Mouse (Mus musculus) erythroid progenitor cell, adult 5-6 weeks (primary cell): ENCODE data around the gene Nprl2. TPM values are rescaled to one million over a fixed set of nuclear protein-coding genes. Genes with fewer than 3 reads are reported as not detected.
"Not testable (repeated sequence)": the region's sequence is repeated elsewhere in the genome, so short reads cannot be mapped to it uniquely, and the experiment has no call there.

Experiments used
- ATAC-seq: replicated peaks from 2 replicates; pipeline ENCODE4 v1.8.0; 2016; ENCODE audit warnings: moderate number of reproducible peaks, mild to moderate bottlenecking, moderate TSS enrichment, inconsistent platforms; ENCODE audit not compliant: poor library complexity, low FRiP score, severe bottlenecking
- total RNA-seq, 2 experiments: library from RNA; stranded (forward) in 1 of 2; stranded (reverse) in 1 of 2; fragments of 150-400 nt in 1 of 2; fragments of 186-747, 209-891 nt in 1 of 2; gene quantifications; 2 replicates each; pipeline versions ENCODE4 v1.2.3 to v1.2.4; 2015 to 2017; ENCODE audit warnings: low replicate concordance in 2 of 2

The Nprl2 gene
- total RNA-seq, 2 experiments from 2014 or later, result 1.1 to 31.4 TPM

DNA sequence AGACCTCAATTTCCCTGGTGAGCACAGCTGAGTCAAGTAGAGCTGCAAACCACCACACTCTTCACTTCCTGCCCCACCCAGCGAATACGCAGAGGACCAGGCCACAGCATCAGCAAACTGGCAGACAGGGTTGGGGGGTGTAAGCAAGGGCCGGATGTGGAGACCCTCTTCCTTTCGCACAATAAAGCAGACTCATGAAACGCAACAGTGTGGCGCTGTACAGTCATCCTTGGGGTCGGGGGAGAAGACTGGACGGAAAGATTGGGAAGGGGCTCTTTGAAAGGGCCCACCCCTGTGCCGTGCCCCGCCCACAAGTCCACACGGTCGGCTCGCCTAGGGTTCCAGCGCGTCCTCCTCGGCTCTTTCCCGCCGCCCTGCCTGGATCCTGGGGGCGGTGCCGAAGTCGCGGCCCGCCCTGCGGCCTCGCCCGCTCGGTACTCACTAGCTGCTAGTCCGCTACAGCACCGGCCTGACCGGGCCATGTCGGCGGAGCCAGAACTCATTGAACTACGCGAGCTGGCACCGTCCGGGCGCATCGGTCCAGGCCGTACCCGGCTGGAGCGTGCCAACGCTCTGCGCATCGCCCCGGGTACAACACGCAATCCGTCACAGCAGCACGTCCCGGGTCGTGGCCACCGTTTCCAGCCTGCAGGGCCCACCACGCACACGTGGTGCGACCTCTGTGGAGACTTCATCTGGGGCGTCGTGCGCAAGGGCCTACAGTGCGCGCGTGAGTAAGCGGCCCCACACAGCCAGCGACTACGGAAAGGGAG is 9.3 kb downstream of the Nprl2 start, which contains the start of gene Rassf1:
Gene Rassf1, plus strand, starts transcription at position 439 of the 773 bp plus-strand sequence.
- peak; percentile 53 for ATAC-seq

DNA sequence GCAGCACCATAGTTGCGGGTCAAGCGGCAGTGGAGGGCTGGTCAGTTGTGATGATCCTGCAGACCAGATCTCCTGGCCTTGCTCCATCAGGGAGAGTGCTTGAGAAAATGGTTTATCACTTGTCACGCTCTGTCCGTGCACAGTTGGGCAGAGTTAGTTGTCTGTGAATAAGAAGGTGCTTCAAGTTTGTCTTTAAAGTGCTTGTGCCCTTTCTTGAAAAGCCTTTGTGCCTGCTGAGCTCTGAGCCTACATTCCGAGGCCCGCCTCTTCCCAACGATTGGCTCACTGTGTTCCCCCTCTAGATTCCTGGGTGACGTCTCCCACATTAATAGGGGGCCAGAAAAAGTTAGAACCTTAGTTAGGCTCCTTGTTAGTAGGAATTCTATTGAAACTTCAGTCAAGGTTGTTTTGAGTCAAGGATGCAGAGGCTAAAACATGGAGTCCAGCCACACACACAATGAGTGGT is 9.9 kb downstream of the Nprl2 start:
- ATAC-seq, result no peak

- ATAC-seq, result no peak
Measured at GRCm38 (mm10) chr9:107552690-107553393, 10.8 kb downstream of the Nprl2 start.

DNA sequence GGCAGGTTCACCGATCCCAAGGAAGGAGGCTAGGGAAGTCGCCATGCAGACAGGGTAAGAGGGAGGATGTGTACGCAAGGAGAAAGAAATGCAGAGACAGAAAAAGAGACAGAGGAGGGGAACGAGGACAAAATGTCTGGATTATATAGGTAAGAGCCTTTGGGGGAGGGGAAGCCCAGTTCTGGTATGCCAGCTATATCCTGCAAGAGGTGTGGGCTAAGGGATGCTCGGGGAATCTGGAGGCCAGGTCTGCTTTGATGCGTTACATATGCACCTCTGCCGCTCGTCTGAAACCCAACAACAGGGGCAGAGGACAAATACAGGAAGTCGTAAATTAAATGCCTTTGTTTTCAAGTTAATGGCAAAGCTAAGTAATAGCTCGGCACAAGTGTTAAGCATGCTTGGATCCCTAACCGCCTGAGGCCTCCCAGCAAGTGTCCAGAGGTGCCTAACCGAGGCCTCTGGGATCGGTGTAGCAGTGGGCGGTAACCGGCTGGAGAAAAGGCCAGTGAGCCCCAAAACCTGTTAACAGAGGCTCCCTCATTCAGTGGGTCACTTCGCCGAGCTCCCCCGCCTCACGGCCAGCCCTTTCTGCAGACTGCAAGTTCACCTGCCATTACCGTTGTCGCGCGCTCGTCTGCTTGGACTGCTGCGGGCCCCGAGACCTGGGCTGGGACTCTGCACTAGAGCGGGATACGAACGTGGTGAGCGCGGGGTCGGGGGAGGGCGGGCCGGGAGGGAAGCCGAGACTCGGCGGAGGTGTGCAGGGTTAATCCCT is 11.7 kb downstream of the Nprl2 start:
- no peak for ATAC-seq

- ATAC-seq, result peak; percentile 89
Measured at GRCm38 (mm10) chr9:107554319-107554825, 12.3 kb downstream of the Nprl2 start.

DNA sequence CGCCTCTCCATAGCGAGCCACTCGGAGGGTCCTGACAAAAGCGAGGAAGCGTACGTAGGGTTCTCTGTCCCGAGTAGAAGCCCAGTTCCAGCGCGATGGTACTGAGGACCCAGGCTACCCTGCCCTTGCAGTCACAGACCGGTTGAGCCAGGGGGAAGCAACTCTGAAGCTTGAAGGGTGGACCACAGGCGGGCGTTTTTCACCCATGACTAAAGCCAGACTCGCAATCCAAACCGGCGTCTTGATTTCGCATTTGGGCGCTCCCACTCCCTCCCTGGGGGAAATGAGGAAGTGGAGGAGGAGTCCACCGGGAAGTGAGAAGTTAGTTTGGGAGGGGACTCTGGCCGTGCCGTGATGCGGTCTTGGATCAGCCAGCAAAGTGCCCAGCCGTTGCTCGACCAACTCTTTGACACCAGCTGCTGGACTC is 13.0 kb downstream of the Nprl2 start:
- 0 out of 2 replicates have a peak, but pooled peaks have one; percentile 1 for ATAC-seq

DNA sequence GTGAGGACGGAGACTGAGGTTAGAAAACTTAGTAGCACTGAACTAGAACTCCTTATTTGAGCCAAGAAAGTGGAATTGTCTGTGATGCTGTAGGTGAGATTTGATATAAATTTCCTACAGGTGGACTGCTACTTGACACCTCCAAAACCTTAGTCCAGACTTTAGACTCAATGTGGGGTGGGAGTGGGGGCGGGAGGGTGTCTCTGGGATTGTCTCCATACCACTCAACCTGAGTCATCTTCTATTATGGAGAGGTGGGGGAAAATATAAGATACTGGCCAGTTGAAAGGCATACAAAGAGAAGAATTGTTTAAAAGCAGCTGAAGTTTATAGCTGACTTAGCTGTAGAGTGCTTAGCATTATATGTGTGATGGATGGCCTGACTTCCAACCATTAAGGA is 13.7 kb downstream of the Nprl2 start:
- ATAC-seq, result no peak

- no peak for ATAC-seq
Measured at GRCm38 (mm10) chr9:107556346-107556745, 14.3 kb downstream of the Nprl2 start.

DNA sequence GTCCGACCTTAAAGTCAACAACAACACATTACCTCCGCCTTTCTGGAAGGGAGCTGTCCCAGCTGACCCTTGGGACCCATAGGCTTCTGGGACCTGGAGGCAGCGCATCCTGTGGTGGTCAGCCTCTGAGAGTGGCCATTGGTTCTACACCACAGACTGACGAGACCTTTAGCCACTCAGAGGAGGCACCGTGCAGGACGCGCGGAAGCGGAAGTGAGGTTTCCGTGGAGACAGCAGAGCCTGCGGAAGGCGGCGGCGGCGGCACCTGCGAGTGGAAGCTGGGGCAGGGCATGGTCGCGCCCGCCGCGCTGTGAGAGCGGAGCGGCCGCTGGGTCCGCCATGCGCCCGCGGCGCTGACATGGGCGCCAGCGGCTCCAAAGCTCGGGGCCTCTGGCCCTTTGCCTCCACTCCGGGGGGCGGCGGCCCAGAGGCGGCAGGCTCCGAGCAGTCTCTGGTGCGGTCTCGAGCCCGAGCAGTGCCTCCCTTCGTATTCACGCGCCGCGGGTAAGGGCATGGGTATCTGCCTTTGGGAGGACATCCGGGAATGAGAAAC is 21.1 kb downstream of the Nprl2 start, which contains the start of gene Tusc2:
Gene Tusc2, plus strand, starts transcription at position 227 of the 553 bp plus-strand sequence.
- ATAC-seq, result peak; percentile 90

DNA sequence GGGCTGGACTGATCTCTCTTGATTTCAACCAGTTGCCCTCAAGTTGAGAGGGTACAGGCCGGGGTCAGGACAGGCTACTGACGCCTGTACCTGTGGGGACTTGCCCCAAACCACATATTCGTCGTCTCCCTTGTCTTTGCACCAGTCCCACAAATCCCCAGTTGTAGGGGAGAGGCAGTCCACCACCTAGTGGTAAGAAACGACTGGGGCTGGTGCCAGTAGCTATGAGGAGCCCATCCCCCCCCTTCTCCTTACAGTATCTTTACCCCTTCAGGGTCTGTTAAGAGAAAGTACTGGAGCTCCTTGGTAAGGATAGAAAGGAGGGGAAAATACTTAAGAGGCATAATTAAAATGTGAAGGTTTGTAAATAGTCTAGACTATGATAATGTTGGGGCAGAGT is 23.5 kb downstream of the Nprl2 start:
- not testable (repeated sequence) for ATAC-seq

GRCm38 (mm10) chr9:107566041-107566709 is 24.1 kb downstream of the Nprl2 start:
- 0 out of 2 replicates have a peak, but pooled peaks have one; percentile 36 for ATAC-seq

- no peak for ATAC-seq
Measured at GRCm38 (mm10) chr9:107566855-107567254, 24.8 kb downstream of the Nprl2 start.

DNA sequence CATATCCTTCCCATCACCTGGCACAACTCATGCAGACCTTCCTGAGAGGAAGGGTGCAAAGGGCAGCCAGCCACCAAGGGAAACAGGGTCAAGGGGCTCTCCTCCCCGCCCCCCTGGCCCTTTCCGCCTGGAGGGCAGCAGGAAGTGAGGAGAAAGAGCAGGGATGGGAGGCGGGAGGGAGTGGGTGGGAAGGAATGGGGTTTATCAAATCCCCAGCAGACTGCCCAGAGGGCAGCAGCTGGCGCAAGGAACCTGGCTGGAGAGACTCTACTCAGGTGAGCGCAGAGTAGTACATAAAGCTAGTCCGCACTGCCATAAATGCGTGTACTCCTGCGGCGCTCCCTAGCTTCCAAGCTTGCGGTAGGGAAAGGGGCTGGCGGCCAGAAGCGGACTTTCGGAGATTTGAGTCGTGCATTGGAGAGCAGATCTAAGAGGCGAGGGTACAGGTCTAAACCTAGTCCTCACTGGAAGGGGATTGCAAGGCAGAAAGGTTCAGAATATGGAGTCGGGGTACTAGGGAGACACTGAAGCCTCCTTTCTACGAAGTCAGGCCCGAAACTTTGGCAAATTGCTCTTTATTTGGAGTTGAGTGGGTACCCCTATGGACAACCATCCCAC is 25.8 kb downstream of the Nprl2 start, which contains the start of gene Hyal2:
Gene Hyal2, plus strand, starts transcription at position 244 of the 618 bp plus-strand sequence.
- ATAC-seq, result no peak

- ATAC-seq, result peak; percentile 76
Measured at GRCm38 (mm10) chr9:107568331-107569261, 26.6 kb downstream of the Nprl2 start.

GRCm38 (mm10) chr9:107569270-107569669 is 27.2 kb downstream of the Nprl2 start:
- peak; percentile 7 for ATAC-seq

- no peak for ATAC-seq
Measured at GRCm38 (mm10) chr9:107570016-107570415, 28.0 kb downstream of the Nprl2 start.

DNA sequence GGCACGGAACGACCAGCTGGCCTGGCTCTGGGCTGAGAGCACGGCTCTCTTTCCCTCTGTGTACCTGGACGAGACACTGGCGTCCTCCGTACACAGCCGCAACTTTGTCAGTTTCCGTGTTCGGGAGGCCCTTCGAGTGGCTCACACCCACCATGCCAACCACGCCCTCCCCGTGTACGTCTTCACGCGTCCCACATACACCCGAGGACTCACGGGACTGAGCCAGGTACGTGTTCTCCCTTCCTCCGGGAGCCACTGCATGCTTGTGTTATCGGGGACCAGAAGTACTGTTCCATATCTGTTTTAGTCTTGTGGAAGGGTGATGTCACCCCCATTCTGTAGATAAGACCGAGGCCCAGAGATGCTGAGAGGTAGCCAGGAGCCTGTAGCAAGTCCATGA is 28.8 kb downstream of the Nprl2 start:
- ATAC-seq, result peak; percentile 56
